Mouse (Mus musculus): ENCODE data around the gene Lhfpl4. TPM values are rescaled to one million over a fixed set of nuclear protein-coding genes. Genes with fewer than 3 reads are reported as not detected.

Lhfpl4 gene
- polyA plus RNA-seq, 1 experiment, result 0.08 TPM

GRCm38 (mm10) chr6:113141389-113142094, 53.6 kb downstream of the Lhfpl4 start:
- no peak for DNase-seq
- Histone ChIP-seq H3K27me3 (ENCODE audit: control insufficient read depth, insufficient read depth, low read length) (no peaks in the 10 kb centered on the region), H3K4me1 (replicated peaks; ENCODE audit: control insufficient read depth, insufficient read depth, low read length) (no peaks in the 10 kb centered on the region), H3K27ac (ENCODE audit: control insufficient read depth, insufficient read depth, low read length) (no peak overlapping the region), H3K36me3 (ENCODE audit: control insufficient read depth, insufficient read depth, low read length) (peaks cover 71% of the 10 kb centered on the region), H3K4me3 (ENCODE audit: control insufficient read depth, insufficient read depth, low read length) (no peak overlapping the region)
- no peak for TF ChIP-seq CTCF (IDR thresholded peaks at IDR 0.05; ENCODE audit: borderline replicate concordance, control insufficient read depth, extremely low read depth, insufficient read depth, low read length, poor library complexity)
- TF ChIP-seq POLR2A (IDR thresholded peaks at IDR 0.05; ENCODE audit: control insufficient read depth, extremely low read depth, insufficient read depth, low read length, poor library complexity), result no peak
- WGBS, result 73% methylated on average over 1 of the region's 1 CpGs

GRCm38 (mm10) chr6:113133360-113133759, 61.8 kb downstream of the Lhfpl4 start:
- no peak overlapping the region for H3K4me3 ChIP-seq (ENCODE audit: control insufficient read depth, insufficient read depth, low read length)

GRCm38 (mm10) chr6:113120806-113121205, 74.4 kb downstream of the Lhfpl4 start:
- peaks cover 85% of the 10 kb centered on the region for H3K36me3 ChIP-seq (ENCODE audit: control insufficient read depth, insufficient read depth, low read length)
- no peak overlapping the region for H3K27ac ChIP-seq (ENCODE audit: control insufficient read depth, insufficient read depth, low read length)
- no peaks in the 10 kb centered on the region for H3K4me1 ChIP-seq (replicated peaks; ENCODE audit: control insufficient read depth, insufficient read depth, low read length)
- DNase-seq, result no peak
- 94% methylated on average over 10 of the region's 10 CpGs for WGBS
- TF ChIP-seq CTCF (IDR thresholded peaks at IDR 0.05; ENCODE audit: borderline replicate concordance, control insufficient read depth, extremely low read depth, insufficient read depth, low read length, poor library complexity) (no peak), POLR2A (IDR thresholded peaks at IDR 0.05; ENCODE audit: control insufficient read depth, extremely low read depth, insufficient read depth, low read length, poor library complexity) (no peak)
- H3K4me3 ChIP-seq (ENCODE audit: control insufficient read depth, insufficient read depth, low read length), result no peak overlapping the region
- no peaks in the 10 kb centered on the region for H3K27me3 ChIP-seq (ENCODE audit: control insufficient read depth, insufficient read depth, low read length)

More at GRCm38 (mm10) chr6:113133360-113133759, 61.8 kb downstream of the Lhfpl4 start:
- 96% methylated on average over 2 of the region's 2 CpGs for WGBS
- H3K27me3 ChIP-seq (ENCODE audit: control insufficient read depth, insufficient read depth, low read length), result no peaks in the 10 kb centered on the region
- no peaks in the 10 kb centered on the region for H3K4me1 ChIP-seq (replicated peaks; ENCODE audit: control insufficient read depth, insufficient read depth, low read length)
- no peak for DNase-seq
- H3K36me3 ChIP-seq (ENCODE audit: control insufficient read depth, insufficient read depth, low read length), result peaks cover 42% of the 10 kb centered on the region
- TF ChIP-seq CTCF (IDR thresholded peaks at IDR 0.05; ENCODE audit: borderline replicate concordance, control insufficient read depth, extremely low read depth, insufficient read depth, low read length, poor library complexity) (no peak), POLR2A (IDR thresholded peaks at IDR 0.05; ENCODE audit: control insufficient read depth, extremely low read depth, insufficient read depth, low read length, poor library complexity) (no peak)
- H3K27ac ChIP-seq (ENCODE audit: control insufficient read depth, insufficient read depth, low read length), result no peak overlapping the region

Other genes with a start within 250 kb of the Lhfpl4 start
- 3.7 and 3.8 TPM in 2 replicates for gene Srgap3, start 248.1 kb downstream of the Lhfpl4 start, polyA plus RNA-seq (2012; rRNA removed)
- 10.7 and 13.4 TPM in 2 replicates for gene Thumpd3, start 149.2 kb downstream of the Lhfpl4 start, polyA plus RNA-seq (2012; rRNA removed)
- 51.8 and 52.2 TPM in 2 replicates for gene Setd5, start 118.0 kb downstream of the Lhfpl4 start, polyA plus RNA-seq (2012; rRNA removed)
- gene Mtmr14, start 42.5 kb upstream of the Lhfpl4 start, polyA plus RNA-seq (2012; rRNA removed), result 80.0 and 82.9 TPM in 2 replicates
- 0.65 and 1.5 TPM in 2 replicates for gene Cpne9, start 86.9 kb upstream of the Lhfpl4 start, polyA plus RNA-seq (2012; rRNA removed)
- gene Brpf1, start 111.8 kb upstream of the Lhfpl4 start, polyA plus RNA-seq (2012; rRNA removed), result 65.7 and 66.2 TPM in 2 replicates
- 23.1 and 23.4 TPM in 2 replicates for gene Ogg1, start 131.6 kb upstream of the Lhfpl4 start, polyA plus RNA-seq (2012; rRNA removed)
- gene Camk1, start 148.6 kb upstream of the Lhfpl4 start, polyA plus RNA-seq (2012; rRNA removed), result 12.6 and 18.3 TPM in 2 replicates
- gene Tada3, start 182.5 kb upstream of the Lhfpl4 start, polyA plus RNA-seq (2012; rRNA removed), result 31.6 and 32.6 TPM in 2 replicates
- 118 and 120 TPM in 2 replicates for gene Arpc4, start 182.7 kb upstream of the Lhfpl4 start, polyA plus RNA-seq (2012; rRNA removed)
- 38.4 and 43.1 TPM in 2 replicates for gene Ttll3, start 193.9 kb upstream of the Lhfpl4 start, polyA plus RNA-seq (2012; rRNA removed)
- gene Rpusd3, start 224.0 kb upstream of the Lhfpl4 start, polyA plus RNA-seq (2012; rRNA removed), result 81.6 and 94.5 TPM in 2 replicates
- gene Cidec, start 240.4 kb upstream of the Lhfpl4 start, polyA plus RNA-seq (2012; rRNA removed), result 103 and 116 TPM in 2 replicates
- gene Jagn1, start 247.2 kb upstream of the Lhfpl4 start, polyA plus RNA-seq (2012; rRNA removed), result 69.6 and 75.5 TPM in 2 replicates

Measured in thymus, adult 2 months (tissue).